Mouse (Mus musculus): Measurements from ENCODE around the gene Itga6.

- TF ChIP-seq POLR2A (IDR thresholded peaks at IDR 0.05; ENCODE audit: extremely low read depth, insufficient read depth, low read length): no peak
- TF ChIP-seq CTCF (IDR thresholded peaks at IDR 0.05; ENCODE audit: low read depth, low read length): no peak
Observed at GRCm38 (mm10) chr2:71780016-71780415, 34.6 kb downstream of the Itga6 start.
